ENCODE assay signal across 8 mouse cellular contexts in the genomic region with DNA sequence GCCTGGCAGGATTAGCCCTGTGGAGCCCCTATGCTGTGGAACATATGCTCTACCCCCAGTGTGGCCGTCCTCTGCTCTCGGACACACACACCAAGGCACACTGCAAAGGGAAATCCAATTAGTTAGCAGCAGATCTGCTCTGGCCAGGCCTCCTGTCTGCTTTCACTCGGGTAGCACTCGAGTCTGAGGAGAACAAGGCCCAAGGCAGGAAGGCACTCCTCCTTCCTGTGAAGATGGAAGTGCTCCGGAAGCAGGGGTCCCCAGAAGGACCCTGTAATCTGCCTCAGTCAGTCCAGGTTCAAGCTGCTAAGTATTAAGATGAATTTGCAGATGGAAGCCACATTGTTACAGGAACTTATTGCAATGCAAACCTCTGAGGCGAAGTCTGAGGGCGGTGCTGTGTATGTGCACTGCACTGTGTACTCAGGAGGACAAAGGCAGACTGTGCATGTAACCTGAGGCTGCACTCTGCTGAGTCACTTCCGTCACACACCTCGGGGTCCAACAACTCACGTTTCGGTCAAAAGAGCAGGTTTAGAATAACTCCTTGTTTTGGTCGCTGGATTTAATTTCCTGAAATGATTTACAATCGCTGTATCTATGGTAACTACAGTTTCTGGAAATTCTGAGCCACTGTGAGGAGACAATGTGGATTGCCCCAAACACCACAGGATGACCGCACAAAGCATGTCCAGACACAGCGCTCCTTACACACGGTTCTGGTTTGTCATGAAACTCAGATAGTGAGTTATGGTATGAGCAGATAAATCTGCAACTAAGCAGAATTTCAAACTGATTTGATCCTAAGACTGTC. TPM values are rescaled to one million over a fixed set of nuclear protein-coding genes. Genes with fewer than 3 reads are reported as not detected.
DNase-seq lines count a peak whose midpoint lies in the region; ATAC-seq lines count a peak whose summit lies in the region.

No protein-coding gene starts in this region.

- no peak for ATAC-seq in erythroid progenitor cell, adult 5-6 weeks (replicated peaks; ENCODE audit: low FRiP score, poor library complexity, severe bottlenecking)

- H3K4me1 ChIP-seq in limb, embryonic 10.5 days: peaks cover 56% of the 10 kb centered on the region

- peak; percentile 8 to 11 for DNase-seq in B cell, adult 2 months
- peak; percentile 84 for DNase-seq in NIH3T3 (ENCODE audit: low read depth)
- peak; percentile 94 for DNase-seq in forelimb bud, embryonic 11.5 days (ENCODE audit: low read depth, low spot score)
- DNase-seq in limb, embryonic 10.5 days (ENCODE audit: low spot score): peak; percentile 83
- DNase-seq in naive thymus-derived CD4-positive, alpha-beta T cell, adult 2 months (ENCODE audit: low read depth): peak; percentile 55
- no peak for DNase-seq in testis, postnatal 14 days (ENCODE audit: low spot score)
- no peak for DNase-seq in gastrocnemius, postnatal 25 days

- no peaks in the 10 kb centered on the region for H3K9me3 ChIP-seq in limb, embryonic 10.5 days (replicated peaks)

- WGBS in limb, embryonic 10.5 days: 29% methylated on average over 16 of the region's 16 CpGs

- H3K27me3 ChIP-seq in limb, embryonic 10.5 days (ENCODE audit: low read depth, poor library complexity, severe bottlenecking): no peaks in the 10 kb centered on the region

- peak overlapping the region; percentile 20 for H3K4me3 ChIP-seq in limb, embryonic 10.5 days

- peak overlapping the region; percentile 88 for H3K27ac ChIP-seq in limb, embryonic 10.5 days

- H3K36me3 ChIP-seq in limb, embryonic 10.5 days: peaks cover 3% of the 10 kb centered on the region; the same call in 1 of the 2 replicates

RNA-seq across cellular contexts. Expression of a gene that starts 20.5 kb away (rescaled TPM):
- polyA plus RNA-seq in limb, embryonic 10.5 days (2016; fragmentation: Nextera tagmentation; extraction: Ambion mirVana): 15.3 and 17.6 TPM in 2 replicates
- 66.7 and 69.2 TPM in 2 replicates for total RNA-seq in erythroid progenitor cell, adult 5-6 weeks (2015; ENCODE audit: low replicate concordance)
- 124 and 152 TPM in 2 replicates for total RNA-seq in erythroid progenitor cell, adult 5-6 weeks (2017; ENCODE audit: low replicate concordance)
- total RNA-seq in gastrocnemius, postnatal 25 days (2021): 100 to 1,000 TPM; 125 to 149 TPM

RNA-seq across cellular contexts. Expression of a gene that starts 38.0 kb away (rescaled TPM):
- polyA plus RNA-seq in limb, embryonic 10.5 days (2016; fragmentation: Nextera tagmentation; extraction: Ambion mirVana): 425 and 451 TPM in 2 replicates
- 69.2 and 80.1 TPM in 2 replicates for total RNA-seq in erythroid progenitor cell, adult 5-6 weeks (2015; ENCODE audit: low replicate concordance)
- 29.2 and 44.5 TPM in 2 replicates for total RNA-seq in erythroid progenitor cell, adult 5-6 weeks (2017; ENCODE audit: low replicate concordance)
- total RNA-seq in gastrocnemius, postnatal 25 days (2021): 10 to 100 TPM; 62.8 to 63.4 TPM

RNA-seq across cellular contexts. Expression of a gene that starts 56.3 kb away (rescaled TPM):
- polyA plus RNA-seq in limb, embryonic 10.5 days (2016; fragmentation: Nextera tagmentation; extraction: Ambion mirVana): 9.3 and 10.0 TPM in 2 replicates
- total RNA-seq in erythroid progenitor cell, adult 5-6 weeks (2015; ENCODE audit: low replicate concordance): 2.9 and 11.2 TPM in 2 replicates
- 4.2 and 6.0 TPM in 2 replicates for total RNA-seq in erythroid progenitor cell, adult 5-6 weeks (2017; ENCODE audit: low replicate concordance)
- 10 to 100 TPM; 21.5 to 24.4 TPM for total RNA-seq in gastrocnemius, postnatal 25 days (2021)

Comparison
In these comparisons a context has a peak if more than half of its experiments do, and no peak if none do; other contexts are left out.
1. DNase-seq: peak in B cell, adult 2 months (2 of 2), NIH3T3 (single experiment), forelimb bud, embryonic 11.5 days (single experiment), limb, embryonic 10.5 days (single experiment) and naive thymus-derived CD4-positive, alpha-beta T cell, adult 2 months (single experiment); none in testis, postnatal 14 days (single experiment) and gastrocnemius, postnatal 25 days (single experiment).